Mouse (Mus musculus) natural killer cell, adult 2 months (primary cell): ENCODE data around the gene Ift22.

ENCODE experiments used
- DNase-seq, 2 experiments: peaks; one replicate each; pipeline ENCODE4 v3.0.0; 2022; ENCODE audit warnings: low spot score in 2 of 2

Gene Ift22

DNA sequence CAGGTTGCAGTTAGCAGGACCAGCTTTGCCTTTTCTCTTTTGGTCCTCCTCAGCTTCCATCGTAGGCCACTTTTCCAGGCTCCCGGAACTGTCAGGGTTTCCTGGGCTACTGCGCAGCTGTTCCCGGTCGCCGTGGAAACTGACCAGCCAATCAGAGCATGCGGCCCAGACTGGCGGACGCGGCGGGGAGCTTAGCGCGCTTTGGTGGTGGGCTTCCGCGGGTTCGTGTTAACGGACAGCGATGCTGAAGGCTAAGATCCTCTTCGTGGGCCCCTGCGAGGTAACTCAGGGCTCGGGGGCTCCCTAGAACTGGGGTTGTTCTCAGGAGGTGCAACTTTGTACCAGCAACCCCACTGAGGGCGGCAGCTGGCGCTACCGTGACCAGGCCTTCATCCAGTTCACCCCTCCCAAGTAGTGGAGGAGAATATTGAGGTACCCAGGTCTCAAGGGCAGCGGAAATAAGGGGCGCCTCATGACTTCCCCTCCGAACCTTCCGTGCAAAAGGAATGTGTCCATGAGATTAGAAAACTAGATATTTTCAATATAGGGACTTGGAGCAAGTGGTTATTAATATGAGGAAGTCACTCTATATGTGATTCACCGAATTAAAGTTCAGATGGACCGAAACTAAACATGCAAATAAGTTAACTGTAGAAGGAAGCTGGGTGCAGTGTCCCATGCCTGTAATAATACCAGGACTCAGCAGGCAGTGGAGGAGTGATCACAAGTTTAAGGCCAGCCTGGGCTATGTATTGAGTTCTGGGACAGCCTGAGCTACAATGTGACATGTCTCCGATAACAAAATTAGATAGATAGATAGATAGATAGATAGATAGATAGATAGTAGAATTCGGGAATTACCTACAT is at the start of gene Ift22:
Gene Ift22, plus strand, starts transcription at position 160 of the 867 bp plus-strand sequence.
- DNase-seq, result peak; percentile 52 to 63

DNA sequence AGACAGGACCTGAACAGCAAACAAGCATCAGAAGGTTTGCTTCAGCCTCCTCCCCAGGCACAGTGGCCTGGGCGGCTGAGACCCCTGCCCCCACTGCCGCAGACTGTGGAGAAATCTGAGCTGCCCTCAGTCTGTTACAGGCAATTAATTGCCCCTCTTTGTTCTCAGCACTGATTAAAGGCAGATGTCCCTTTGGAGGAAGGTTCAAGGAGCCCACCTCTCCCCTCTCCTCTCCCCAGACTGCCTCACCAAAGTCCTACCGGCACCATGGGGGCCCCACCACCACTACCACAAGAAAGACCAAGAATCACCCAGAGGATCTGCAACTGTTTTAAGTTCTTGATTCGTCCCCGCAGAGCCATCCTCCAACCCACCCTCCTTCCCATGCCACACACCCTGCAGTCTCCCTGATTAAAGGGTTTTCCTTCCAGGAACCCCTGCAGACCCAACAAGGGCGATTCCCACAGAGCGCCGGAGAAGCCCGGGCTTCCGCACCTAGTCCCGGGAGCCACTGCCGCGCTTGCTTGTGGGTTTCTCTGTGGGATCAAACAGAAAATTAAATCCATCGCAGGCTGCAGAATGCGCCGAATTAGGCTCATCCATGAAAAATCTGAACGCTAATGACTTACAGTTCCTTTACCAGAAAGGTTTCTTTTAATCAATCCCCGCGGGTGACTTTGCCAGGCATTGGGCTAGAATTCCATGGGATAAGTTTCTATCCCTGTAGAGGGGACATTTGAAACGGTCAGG is 46.6 kb upstream of the Ift22 start:
- DNase-seq, result no peak

DNA sequence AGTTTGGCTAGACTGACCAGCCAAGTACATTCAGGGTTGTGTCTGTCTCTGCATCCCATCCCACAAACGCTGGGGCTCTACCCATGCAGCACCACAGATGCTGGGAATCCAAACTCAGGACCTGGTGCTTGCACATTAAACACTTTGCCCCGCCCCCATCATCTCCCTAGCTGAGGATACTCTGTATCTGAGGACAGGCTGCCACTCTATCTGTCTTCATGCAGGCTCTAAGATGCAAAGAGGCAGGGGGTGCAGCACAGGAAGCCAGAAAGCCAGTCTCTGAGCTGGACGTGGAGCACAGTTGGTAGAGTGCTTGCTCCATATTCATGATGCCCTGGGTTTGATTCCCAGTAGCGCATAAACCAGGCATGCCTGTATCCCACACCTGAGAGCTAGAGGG is 45.1 kb upstream of the Ift22 start:
- DNase-seq, result no peak

DNA sequence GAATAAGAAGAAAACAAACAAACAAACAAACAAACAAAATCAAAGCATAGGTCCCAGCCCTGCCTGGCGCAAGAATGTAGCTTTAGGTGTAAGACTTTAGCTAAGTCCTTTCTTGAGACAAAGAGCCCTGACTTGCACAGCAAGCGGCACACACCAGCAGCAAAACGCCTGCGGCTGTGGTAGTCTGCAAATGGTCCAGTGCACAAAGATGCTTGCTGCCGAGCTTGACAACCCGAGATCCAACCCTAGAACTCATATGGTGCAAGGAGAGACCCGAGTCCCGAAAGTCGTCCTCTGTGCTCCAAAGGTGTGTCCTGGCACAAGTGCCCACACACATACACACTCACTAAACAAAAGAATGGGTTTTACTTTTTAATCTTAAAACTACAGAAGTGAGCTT is 44.7 kb upstream of the Ift22 start:
- DNase-seq, result no peak

DNA sequence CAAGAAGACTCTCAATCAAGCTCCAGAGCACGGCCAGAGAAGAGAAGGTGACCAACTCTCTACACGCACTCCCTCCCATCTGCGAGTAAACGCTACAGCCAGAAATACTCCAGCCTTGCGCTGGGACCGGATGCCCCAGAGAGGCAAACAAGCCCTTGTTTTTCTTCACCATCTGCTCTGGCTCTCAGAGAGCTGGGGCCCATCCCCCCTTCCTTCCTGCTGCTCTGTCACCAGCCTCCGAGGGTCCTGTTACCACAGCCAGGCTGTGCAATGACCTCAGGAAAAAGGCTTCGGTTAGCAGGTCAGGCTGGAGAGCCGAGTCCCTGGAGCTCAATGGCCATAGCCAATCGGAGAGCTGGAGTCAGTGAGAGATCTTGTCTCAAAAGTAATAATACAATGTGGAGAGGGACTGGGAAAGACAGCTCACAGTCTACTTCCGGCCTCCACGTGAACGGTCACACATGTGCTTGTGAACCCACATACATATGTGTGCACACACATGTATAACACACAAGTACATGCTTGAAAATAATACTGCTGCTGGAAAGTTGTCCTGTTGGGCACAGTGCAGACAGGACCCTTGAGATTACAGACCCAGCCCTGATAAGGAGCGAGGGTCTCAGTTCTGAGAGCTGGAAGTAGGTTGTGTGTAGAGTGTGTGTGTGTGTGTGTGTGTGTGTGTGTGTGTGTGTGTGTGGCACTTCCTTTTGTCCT is 43.8 kb upstream of the Ift22 start:
- DNase-seq, result peak; percentile 36 to 53

DNA sequence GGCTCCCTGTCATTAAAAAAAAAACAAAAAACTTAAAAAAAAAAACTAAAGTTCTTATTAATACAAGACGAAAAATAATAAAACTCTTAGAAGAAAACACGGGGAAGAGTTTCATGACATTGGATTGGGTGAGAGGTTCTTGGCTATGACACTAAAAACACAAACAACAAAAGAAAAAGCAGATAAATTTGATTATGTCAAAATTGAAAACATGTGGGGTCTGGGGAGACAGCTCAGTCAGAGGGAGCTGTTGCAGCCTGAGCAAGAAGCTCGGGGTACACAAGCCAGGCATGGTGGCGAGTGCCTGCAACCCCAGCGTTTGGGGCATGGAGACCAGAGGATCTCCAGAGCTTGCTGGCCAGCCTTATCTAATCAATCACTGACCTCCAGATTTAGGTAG is 40.2 kb upstream of the Ift22 start:
- DNase-seq, result no peak

DNA sequence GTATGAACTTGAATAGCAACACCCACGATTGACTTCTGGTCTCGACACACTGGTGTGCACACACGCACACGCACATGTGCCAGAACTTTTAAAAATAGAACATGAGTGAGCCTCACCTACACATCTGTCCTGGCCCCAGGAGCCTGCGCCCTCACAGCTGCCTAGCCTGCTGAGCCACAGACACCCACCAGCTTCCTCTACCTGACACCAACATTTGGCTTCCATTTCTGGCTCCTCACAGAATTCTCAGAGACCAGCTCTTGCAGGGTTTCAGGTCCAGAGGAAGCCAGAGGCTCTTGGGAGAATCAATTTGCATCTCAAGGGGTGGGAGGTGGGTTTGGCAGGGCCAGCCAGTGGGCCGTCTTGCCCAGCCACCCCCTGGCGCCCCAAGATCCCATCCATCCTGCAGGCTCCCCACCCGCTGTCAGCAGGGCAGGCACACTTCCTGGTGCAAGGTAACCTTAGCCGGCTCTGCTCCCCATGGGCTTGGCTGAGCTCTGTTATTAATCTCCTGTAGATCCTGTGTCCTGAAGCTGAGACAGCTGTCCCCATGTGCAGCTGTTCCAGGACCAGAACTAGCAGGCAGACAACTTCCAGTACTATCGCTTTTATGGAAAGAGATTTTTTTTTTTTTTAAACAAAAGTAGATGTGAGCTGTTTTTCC is 38.4 kb upstream of the Ift22 start:
- no peak for DNase-seq

DNA sequence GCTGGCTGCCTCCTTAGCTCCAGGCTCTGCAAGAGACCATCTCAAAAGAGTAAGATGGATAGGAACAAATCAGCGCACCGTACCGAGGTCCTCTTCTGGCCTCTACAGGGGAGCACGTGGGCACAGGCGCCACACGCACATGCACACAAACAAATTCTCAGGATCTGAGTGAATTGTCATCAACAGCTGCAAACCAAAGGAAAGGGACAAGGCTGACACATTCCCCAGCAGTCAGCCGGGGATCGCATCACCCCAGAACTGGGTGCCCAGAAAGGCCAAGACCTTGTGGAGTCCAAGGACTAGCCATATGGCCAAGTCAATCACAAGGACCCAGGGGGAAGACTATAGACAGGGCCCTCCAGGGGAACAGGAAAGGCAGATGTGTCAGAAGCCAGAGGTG is 35.5 kb upstream of the Ift22 start:
- no peak for DNase-seq

DNA sequence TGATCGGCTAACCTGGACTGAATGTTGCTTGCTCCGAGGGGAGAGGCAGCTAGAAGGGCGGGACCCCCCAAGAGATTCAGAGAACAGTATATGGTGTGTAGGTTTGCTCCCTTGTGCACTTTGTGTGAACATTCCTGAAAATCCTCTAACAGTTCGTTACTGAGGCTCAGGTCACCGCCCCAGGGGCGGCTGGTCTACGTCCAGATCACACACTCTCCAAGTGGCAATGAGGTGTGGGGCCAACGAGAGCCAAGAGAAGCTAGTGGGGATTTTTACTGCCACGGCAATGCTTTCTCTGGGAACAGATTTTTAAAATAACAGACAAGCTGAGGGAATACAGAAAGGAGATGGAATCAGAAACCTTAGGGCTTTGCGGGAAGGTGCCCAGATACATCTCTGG is 33.7 kb upstream of the Ift22 start:
- DNase-seq, result no peak

DNA sequence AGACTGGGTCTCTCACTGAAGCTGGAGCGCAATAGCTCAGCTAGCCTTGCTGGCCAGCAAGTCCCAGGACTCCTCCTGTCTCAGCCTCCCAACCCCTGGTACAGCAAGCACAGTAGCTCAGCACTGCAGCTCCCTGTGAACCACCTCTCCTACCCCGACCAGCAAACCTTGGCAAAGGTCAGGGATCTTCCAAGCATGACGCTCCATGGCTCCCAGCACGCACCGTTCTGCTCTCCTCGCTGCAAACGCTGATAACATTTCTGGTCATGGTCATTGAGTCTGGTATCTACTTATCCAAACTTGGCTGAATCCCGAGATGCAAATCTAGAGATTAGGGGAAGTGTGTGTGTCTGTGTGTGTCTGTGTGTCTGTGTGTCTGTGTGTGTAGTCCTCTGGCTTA is 27.8 kb upstream of the Ift22 start:
- no peak for DNase-seq

DNA sequence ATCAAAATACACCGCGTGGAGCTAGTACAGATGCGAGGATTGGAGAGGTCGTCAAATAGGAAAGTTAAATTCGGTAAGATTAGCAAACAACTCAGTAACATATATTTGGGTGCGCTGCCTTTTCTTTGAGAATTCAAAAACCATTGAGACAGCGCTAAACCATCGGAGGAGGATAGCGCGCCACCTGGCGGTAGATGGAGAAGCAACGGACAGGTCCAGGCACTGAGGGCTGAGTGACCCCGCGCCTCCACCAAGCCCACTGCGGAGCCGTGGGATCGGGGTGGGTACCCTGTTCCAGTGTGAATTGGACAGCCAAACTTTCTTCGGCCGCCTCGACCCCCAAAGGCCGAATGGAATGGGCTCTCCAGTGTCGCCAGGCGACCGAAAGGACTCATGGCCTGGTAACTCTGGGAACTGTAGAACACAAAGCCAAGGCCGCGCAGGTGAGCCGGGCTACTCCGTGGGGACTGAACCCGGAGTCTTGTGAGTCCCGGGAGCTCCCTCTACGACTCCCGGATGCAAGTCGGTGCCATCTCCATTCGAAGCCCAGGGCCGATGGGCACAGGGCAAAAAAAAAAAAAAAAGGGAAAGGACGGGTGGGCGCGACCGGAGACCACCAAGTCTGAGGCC is 26.5 kb upstream of the Ift22 start:
- peak; percentile 46 to 75 for DNase-seq

DNA sequence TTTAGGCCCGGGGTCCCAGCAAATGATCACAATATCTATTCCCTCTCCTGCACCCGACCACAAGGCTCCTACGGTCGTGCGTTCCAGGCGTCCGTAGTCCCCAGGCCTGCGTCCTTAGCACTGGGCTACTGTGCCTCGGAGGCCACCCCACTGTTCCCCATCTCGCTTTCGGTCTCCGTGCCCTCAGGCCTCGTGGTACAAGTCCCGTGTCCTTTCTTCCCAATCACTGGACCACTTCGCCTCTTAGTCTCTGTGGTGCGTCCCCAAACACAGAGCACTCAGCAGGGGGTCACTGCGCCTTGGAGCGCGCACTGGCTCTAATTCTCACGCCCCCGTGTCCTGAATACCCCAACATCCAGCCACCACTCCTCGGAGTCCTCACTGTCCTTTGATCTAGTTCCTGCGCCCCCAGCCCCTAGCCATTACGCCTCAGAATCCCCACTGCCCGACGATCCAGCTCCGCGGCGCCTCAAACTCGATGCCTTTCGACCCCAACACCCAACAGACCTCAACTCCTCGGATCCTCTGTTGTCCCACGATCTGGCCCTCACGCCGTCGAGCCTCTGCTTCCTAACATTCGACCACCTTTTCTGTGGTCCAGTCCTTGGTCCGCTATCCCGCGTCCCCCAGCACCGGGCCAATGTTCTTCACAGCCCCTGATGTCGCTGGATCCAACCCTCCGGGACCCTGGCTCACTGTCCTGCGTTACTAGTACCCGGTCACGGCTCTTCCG is 25.7 kb upstream of the Ift22 start:
- no peak for DNase-seq

DNA sequence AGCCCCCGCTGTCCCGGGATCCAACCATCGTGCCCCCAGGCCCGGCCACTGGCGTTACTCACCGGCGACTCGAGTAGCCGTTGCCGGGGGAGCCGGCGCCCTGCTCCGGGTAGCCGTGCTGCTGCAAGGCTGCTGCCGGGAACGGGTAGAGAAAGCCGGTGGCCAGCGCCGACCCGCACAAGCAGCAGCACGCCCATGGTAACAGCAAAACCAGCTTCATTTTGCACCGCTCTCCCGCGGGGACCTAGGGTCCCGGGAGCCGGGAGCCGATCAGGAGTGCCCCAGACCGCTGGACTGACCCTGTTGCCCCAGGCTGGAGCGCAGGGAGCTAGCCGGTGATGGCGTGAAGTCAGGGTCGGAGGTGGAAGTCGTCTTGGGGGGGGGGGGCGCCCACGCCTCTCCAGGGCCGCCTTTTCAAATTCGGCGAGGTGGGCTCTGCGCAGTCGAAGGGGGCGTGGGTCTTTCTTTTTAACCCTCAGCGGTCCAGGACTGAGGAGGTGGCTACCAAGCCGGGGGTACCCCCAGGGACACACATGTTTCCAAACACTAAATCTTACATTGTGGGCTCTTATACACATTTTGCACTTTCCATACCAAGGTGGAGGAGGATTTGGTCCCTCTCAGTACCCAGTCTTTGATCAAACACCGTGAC is 25.0 kb upstream of the Ift22 start, which contains the start of gene Col26a1:
Gene Col26a1, minus strand, starts transcription at position 422 of the 652 bp plus-strand sequence.
- no peak for DNase-seq

DNA sequence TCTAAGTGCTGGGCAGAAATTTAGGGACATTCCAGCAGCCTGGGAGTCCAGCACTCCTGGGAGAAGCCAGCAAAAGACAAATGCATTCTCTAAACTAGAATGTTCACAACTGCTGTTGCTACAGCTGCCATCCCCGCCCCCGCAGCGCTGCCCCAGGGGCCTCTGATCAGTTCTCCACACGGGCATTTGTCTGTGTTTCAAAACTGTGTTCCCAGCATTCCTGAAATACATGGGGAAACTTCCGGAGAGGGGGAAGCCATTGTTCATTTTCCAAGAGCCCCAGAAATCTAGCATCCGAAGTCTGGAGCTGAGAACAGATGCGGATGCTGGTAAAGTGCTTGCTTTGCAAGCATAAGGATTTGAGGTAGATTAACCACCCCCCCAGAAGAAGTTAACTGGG is 21.0 kb upstream of the Ift22 start:
- no peak for DNase-seq

DNA sequence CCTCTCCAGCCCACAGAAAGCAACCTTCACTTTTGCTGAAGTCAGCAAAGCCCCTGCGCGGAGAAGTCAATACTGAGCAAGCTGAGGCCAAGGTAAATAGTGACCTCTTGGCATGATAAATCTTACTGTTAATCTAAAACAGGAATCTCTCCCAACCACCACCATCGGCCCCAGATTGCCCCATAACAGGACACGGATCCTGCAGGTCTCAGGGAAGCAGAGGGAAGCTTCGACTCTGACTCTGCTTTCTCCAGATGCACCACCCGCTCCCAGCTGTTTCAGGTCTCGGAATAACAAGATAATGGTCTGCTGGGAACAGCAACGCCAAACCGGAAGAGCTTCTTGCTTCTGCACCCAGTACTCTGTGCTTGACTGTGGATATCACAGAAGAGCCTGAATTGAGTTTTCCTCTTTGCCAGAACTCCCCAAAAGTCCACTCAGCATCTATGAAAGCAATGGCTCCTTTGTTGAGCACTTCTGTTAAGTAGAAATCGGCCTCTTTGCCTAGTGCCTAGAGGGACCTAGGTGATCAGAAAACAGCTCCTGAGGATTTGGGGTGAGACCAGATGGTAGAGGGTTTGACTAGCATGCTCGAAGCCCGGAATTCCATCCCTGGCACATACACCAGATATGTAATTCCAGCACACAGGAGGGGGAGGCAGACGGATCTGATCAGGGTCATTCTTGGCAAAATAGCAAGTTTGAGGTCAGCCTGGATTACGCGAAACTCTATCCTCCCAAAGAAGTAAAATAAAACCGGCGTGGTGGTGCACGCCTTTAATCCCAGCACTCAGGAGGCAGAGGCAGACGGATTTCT is 19.2 kb upstream of the Ift22 start:
- no peak for DNase-seq

DNA sequence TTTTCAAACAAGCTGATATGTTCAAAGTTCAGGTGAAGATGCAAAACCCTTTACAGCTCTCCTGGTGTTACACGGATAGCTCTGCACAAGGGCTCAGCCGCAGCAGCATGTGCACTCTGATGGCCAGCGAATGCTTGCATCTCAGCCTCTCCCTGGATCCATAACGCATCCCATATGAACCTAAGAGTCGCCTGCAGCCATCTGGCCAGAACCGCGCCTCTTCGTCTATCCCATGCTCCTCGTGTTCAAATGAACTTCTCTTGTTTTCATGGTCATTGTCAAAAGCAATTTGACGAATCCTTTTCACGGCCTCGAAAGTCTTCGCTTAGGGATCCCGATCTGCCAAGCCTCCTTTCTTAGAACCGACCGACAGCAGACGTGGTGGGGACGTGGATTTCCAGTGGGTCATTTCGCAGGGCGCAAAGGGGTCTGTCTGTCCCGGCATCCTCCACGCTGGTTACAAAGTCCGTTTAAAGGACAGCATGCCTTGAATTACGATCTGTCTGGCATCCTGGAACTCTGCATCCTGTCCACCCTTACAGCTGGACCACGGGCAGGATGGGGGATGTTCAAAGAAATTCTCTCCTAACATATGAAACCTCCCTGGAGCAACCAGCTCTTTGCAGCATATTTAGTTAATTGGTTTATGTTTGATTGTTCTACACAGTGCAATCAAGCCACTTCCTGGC is 13.0 kb upstream of the Ift22 start:
- no peak for DNase-seq

DNA sequence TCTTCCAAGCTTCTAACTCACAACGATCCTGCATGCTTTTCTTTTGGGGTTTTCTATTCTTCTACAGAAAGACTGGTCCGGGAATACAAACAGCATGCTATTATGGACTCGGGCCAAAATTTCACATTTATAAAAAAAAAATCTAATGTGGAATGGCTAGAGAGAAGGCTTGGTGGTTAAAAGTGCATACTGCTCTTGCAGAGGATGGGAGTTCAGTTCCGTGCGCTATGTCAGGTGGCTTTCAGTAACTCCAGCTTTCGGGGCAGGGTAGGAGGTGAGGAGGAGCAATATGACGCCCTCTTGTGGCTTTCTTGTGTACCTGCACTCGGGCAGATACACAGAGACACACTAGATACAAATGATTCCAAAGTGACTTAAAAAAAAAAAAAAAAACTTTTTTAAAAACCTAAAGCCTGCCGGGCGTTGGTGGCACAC is 12.4 kb upstream of the Ift22 start:
- no peak for DNase-seq

DNA sequence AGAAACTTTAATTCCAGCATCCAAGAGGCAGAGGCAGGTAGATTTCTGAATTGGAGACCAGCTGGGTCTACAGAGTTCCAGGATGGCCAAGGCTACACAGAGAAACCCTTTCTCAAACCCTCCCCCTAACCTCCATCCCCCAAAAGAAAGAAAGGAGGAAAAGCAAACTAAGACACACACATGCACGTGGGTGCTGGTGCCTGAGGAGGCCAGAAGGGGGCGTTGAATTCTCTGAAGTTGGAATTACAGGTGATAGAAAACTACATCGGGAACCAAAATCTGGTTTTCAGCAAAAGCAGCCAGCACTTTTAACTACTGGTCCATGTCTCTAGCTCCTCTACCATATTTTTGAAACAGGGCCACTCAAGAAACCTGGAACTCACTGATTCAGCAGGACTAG is 3.3 kb upstream of the Ift22 start:
- no peak for DNase-seq

DNA sequence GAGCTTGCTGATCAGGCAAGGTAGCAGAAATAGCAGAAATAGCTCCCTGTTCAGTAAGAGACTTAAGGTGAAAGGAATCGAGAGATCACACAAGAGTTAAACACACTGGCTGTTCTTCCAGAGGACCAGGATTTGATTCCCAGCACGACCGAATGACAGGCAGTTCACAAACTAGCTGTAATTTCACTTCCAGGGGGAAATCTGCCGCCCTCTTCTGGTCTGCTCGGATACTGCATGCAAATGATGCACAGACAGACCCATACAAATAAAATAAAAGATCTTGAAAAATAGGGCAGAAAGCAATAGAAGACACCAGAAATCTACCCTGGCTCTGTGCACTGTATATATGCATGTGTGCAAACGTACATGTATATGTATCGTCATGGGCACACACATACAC is 2.3 kb upstream of the Ift22 start:
- peak; percentile 20 to 42 for DNase-seq
